Mouse (Mus musculus) urinary bladder, postnatal 14 days (tissue): ENCODE results near the gene Pnldc1.
"Not testable (repeated sequence)": the region's sequence is repeated elsewhere in the genome, so short reads cannot be mapped to it uniquely, and the experiment has no call there.

Source experiments
- DNase-seq: peaks from one replicate; pipeline ENCODE4 v3.0.0; 2021; ENCODE audit warnings: low spot score

Gene Pnldc1

GRCm38 (mm10) chr17:12909361-12910280 lies at the start of gene Pnldc1:
Pnldc1 (minus strand) TSS chr17:12910230.
- no peak for DNase-seq

DNA sequence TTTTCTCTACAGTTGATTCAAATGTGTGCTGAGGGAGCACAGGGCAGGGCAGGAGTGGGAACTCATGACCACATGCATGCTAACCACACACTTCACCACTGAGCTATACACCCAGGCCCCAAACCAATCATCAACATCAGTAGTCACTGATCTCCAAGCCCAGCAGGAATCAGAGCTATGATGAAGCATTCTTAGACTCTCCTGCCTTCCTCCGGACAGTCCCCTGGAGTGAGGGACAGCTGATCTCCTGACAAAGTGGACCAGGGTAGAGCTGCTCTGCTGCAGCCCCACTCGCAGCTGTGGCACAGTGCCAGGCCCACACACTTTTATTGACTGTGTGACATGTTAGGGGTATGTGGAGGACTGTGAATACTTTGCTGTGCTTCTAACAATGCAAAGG lies 49.3 kb upstream of the Pnldc1 start:
- DNase-seq: not testable (repeated sequence)

DNA sequence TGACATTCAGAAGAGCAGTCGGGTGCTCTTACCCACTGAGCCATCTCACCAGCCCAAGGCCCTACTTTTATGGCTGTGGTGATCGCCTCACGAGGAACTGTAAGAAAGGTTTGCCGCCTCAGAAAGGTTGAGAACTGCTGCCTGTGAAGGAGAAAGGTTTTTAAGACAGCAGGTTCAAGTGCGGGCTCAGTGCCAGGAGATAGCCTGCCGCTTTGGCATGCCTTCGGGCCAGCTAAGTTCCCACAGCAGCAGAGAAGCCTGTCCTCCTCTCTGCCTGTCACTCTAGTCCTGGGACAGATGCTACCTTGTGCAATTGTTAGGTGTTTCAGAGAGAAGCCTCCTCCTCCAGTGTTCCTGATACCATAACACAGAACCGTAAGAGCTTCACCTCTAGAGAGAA lies 46.6 kb upstream of the Pnldc1 start:
- no peak for DNase-seq

DNA sequence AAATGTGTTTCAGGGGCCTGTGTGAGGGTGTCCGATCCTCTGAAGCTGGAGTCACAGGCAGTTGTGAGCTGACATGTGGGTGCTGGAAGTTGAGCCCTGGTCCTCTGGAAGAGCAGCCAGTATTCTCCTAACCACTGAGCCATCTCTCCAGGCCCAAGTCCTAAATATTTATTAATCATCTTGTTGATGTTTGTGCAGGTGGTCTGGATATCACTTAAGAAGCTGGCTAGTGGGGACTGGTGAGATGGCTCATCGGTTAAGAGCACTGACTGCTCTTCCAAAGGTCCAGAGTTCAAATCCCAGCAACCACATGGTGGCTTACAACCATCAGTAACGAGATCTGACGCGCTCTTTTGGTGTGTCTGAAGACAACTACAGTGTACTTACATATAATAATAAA lies 39.6 kb upstream of the Pnldc1 start:
- no peak for DNase-seq

DNA sequence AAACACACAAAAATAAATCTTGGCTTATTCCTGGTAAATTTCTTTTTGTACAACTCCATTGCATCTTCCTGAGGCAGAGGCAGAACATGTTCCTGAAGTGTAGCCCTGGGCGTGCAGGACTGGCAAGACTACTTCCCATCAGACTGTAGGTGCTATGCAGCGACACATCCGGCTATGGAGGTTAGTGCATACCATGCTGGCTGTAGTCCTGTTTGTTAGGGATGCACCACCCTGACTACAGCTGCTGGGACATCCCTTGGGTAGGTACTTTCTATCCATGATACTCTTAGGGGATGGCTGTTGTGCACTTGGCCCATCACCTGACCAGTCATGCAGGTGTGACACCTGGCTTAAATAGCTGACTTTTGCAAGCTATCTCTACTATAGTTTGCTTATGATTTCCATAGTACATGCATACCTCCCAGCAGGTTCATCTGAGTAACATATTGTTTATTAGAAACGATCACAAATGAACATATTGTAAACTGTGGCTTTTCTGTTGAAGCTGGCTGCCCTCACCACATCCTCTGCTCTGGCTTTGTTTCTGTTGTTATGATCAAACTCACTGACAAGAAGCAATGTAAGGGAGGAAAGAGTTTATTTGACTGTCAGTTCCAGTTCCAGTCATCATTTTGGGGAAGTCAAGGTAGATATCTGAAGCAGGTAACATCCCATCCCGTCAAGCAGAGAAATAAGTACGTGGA lies 32.6 kb upstream of the Pnldc1 start:
- no peak for DNase-seq

DNA sequence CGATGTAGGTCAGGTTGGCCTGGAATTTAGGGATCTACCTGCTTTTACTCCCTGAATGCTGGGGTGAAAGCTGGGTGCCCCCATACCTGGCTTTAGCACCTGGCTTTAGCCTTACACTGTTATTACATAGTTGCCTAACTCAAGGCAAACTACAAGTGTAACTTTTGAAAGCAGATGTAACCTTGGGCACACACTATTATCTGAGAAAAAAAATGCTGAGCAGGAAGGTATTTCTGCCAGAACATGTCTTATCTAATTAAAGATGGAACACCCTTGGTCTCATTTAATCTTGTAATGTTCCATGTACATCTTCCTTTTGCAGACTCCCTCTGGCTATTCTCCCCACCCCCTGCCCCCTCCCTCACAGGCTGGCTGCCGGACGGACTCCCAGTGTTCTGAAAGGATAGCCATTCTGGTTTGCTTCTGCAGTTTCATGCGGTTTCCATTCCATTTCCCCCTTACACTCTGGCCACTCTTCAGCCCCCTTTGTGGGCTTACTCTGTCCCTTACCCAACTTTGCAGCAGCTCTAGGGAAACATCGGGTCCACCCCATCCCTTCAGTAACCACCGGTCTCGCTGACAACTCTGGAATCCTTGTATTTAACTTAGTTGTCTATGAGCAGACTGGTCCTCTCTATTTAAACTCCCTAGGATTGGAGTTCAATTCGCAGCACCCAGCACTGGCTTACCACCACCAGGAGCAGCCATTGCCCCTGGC lies 31.7 kb upstream of the Pnldc1 start:
- no peak for DNase-seq

DNA sequence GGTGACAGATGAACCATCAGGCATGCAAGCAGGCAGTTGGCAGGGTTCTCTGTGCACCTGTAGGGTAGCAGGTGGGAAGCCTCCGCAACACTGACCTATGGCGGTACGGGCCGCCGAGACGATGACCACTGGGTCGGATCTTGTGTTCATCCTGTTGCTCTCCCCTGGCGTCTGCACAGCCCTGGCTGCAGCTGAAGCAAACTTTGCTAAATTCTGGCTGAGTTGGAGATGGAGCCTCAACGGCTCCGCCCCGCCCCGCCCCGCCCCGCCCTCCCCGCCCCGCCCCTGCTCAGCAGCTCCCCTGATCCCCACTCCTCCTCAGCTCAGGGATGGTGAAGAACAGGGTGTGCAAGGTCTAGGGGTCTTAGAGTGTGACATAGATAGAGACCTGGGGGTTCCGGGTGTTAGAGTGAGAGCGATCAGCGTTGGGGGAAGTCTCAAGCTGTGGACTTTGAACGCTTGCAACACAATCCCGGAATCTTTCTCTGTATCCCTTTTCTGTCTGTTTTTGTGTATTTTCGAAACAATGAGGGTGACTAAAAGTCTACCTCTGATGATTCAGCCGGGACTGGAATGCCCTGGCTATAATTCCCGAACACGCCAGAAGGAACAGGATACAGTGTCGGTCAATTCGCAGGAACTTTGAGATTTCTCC lies 30.2 kb upstream of the Pnldc1 start, which contains the start of gene Acat3:
Acat3 (minus strand) TSS at position 450 of the 655 bp plus-strand sequence.
- no peak for DNase-seq

GRCm38 (mm10) chr17:12939377-12940148 lies 29.5 kb upstream of the Pnldc1 start:
- DNase-seq: not testable (repeated sequence)

DNA sequence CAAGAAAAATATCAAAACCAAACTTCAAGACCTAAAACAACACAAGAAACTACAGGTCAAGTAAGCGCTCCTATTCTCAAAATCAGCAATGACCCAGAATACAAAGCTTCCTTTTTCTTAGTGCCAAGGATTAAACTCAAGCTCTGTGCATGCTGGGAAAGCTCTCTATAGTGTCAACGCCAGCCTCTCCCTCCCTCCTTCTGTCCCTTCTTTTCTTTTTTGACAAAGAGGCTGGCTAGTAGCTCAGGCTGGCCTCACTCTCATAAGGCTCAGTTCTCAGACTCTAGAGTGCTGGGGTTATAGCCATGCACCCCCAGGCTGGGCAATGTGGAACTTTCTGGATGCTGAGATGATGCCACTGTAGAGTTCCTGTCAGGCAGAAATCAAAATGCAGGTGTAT lies 28.0 kb upstream of the Pnldc1 start:
- DNase-seq: no peak

- DNase-seq: no peak
Observed at GRCm38 (mm10) chr17:12937412-12937970, 27.5 kb upstream of the Pnldc1 start.

DNA sequence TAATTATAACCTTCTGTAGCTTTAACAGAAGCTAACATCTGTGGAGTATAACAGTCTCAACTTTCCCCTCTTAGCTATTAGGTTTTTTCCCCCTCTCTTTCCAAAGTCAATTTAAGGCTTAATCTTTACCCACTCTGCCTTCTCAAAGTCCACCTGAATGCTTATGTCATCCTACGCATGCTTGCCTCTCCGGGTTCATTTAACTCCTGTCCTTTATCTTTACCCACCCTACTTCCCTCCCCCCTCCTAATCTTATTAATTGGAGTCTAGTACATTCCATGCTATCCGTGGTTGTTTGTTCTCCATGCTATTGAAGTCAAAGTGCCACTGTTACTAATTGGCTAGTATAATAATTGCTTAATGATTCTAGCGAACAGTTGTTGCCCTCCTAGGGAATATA lies 25.7 kb upstream of the Pnldc1 start:
- DNase-seq: no peak

- not testable (repeated sequence) for DNase-seq
Observed at GRCm38 (mm10) chr17:12931576-12931975, 21.5 kb upstream of the Pnldc1 start.

DNA sequence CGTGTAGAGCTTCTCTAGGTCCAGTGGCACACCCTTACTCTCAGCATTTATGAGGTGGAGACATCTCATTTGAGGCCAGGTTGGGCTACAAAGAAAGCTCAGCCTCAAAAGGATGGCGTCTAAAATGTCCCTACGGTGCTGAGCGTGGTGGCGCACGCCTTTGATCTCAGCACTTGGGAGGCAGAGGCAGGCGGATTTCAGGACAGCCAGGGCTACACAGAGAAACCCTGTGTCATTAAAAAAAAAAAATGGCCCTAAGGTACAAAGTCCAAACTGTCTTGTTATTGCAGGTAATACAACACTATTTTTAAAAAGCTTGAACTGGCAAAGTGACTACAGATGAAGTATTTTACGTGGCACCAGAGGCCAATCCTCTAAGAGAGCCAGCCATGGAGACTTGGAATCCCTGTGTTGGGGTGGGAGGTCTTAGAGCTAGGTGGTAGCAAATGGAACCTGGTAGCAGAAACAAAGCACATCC lies 15.7 kb upstream of the Pnldc1 start:
- DNase-seq: no peak

- no peak for DNase-seq
Observed at GRCm38 (mm10) chr17:12925001-12925400, 15.0 kb upstream of the Pnldc1 start.

- no peak for DNase-seq
Observed at GRCm38 (mm10) chr17:12921073-12921472, 11.0 kb upstream of the Pnldc1 start.

DNA sequence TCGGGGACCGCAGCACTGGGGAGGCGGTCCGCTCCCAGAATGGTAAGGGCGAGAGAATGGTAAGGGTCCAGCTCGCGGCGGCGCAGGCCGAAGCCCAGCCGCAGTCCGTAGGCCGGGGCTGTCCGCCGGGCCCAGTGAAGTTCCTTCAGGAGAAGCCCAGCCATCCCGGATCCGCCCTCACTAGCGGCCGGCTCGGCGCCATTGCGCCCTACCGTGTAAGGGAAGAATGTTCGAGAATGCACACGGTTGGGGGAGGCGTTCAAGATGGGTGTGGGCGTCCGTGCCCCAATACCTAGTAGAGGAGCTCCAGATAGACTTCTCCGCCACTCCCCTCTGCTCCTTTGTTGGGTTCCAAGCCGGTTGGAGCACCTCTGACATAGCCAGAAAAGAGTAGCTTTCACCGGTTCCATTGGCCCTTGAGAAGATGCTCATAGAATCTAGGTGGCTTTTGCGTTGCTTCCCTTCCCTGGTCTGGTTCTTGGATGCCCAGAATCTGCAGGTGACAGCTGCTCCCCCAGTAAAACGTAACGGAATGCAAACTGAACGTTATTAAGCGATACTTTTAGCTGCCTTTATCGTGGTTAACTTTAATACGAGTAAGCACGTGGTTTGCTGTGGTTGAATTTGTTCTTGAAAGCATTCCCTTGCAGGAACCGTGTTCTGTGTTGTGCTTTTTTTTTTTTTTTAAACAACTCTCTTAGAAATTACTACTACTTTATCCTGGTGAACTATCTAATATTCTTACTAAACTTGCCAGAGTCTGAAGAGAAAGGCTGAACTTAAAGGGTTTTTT lies 6.8 kb upstream of the Pnldc1 start:
- peak; percentile 55 for DNase-seq

DNA sequence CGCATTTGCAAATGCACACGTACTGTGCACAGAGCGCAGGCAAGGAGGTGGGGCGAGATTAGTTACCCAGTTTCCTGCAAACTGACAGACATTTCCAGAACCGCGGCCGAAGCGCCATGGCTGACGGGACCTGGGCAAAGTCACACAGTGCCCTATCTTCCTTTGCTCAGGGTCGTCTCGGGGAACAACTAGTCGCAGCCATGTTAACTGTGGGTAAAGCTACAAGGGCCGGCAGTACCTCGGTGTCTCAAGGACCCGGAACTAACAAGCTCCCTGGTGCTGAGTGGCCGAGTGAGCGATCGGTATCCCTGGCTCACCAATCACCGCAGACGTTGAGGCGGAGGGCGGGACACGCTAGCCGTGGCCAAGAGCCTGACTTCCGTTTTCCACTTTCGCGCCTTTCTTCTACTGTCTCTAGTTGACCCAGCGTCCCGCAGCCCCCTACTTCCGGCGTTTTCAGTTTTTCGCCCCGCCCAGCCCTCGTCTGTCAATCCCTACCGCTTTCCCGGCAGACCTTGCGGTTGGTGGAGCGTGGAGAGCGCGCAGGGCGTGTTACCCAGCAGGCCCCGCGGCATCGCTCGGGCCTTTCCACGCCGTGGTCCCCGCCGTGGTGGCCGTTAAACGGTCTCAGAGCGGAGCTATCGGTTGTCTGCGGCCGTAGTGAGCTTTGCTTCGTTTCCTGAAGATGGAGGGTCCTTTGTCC lies 6.0 kb upstream of the Pnldc1 start, which contains the start of gene Mrpl18:
Mrpl18 (minus strand) TSS at position 465 of the 703 bp plus-strand sequence.
- peak; percentile 99 for DNase-seq

DNA sequence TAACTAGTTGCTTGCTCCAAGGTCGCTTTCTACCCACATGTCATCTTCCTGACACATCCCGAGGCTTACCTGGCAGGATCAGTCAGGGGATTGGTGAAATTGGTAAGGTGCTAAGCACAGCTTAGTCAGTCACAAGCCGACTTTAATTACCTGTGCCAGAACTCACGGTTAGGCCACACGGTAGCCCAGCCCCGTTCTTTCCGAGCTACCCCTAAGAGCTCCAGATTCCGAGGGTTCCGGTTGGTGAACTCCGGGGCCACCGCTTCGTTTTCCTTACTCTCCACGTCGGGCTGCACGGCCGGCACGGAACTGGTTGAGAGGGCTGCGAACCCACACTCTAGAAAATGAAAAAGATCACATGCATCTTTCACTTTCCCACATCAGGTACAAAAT lies 5.5 kb upstream of the Pnldc1 start, which contains the start of gene Tcp1:
Tcp1 (plus strand) TSS at position 214 of the 393 bp plus-strand sequence.
- no peak for DNase-seq

- no peak for DNase-seq
Observed at GRCm38 (mm10) chr17:12910391-12910790, 361 bp upstream of the Pnldc1 start.
